ENCODE assay signal across 20 mouse cellular contexts in genomic region chr16:30665881-30666280, GRCm38 (mm10).
A peak's percentile ranks its signal among the peaks of the same experiment; 100 is the strongest.
DNase-seq lines count a peak whose midpoint lies in the region; ATAC-seq and TF ChIP-seq lines count a peak whose summit lies in the region.
"Had no signal": no experiment of that assay in that cellular context is flagged by ENCODE, and none has a peak within 500 bp of the region (broad histone marks: within the 10 kb centered on the region; RNA-seq: fewer than 3 reads in every experiment).

No protein-coding gene starts in this region.

- no peaks in the 10 kb centered on the region for H3K36me3 ChIP-seq in hindbrain, postnatal 0 days (ENCODE audit: insufficient read depth, low read length)
- H3K36me3 ChIP-seq in hindbrain, embryonic 10.5 days = no peaks in the 10 kb centered on the region
- H3K36me3 ChIP-seq: embryonic facial prominence, embryonic 13.5 days; heart, embryonic 15.5 days had no signal

- no peak overlapping the region for H3K4me2 ChIP-seq in hindbrain, postnatal 0 days (ENCODE audit: low read depth, low read length)
- H3K4me2 ChIP-seq: embryonic facial prominence, embryonic 13.5 days; forebrain, embryonic 13.5 days; heart, embryonic 11.5 days; heart, embryonic 15.5 days; hindbrain, embryonic 14.5 days had no signal

- H3K9me3 ChIP-seq in hindbrain, postnatal 0 days (ENCODE audit: low read length) = no peaks in the 10 kb centered on the region
- H3K9me3 ChIP-seq in hindbrain, embryonic 10.5 days = no peaks in the 10 kb centered on the region
- H3K9me3 ChIP-seq: embryonic facial prominence, embryonic 13.5 days; forebrain, embryonic 13.5 days; heart, embryonic 15.5 days had no signal

- H3K9ac ChIP-seq in hindbrain, postnatal 0 days (replicated peaks; ENCODE audit: low read length) = no peak overlapping the region
- H3K9ac ChIP-seq: embryonic facial prominence, embryonic 13.5 days; forebrain, embryonic 13.5 days; forebrain, postnatal 0 days; heart, embryonic 15.5 days; hindbrain, embryonic 14.5 days had no signal

- H3K27me3 ChIP-seq in cerebellum, adult 2 months (ENCODE audit: control insufficient read depth, insufficient read depth, low read length) = no peaks in the 10 kb centered on the region
- no peaks in the 10 kb centered on the region for H3K27me3 ChIP-seq in hindbrain, postnatal 0 days (ENCODE audit: insufficient read depth, low read length)
- 0 out of 2 replicates have a peak, but pooled peaks cover 3% of the 10 kb centered on the region for H3K27me3 ChIP-seq in hindbrain, embryonic 10.5 days (ENCODE audit: insufficient read depth, poor library complexity, severe bottlenecking)
- H3K27me3 ChIP-seq: embryonic facial prominence, embryonic 13.5 days; forebrain, embryonic 13.5 days; heart, embryonic 15.5 days; Patski had no signal

- ATAC-seq in hindbrain, postnatal 0 days = no peak
- ATAC-seq: activated CD4-positive, CD25-positive, alpha-beta regulatory T cell, adult 4 months; forebrain, embryonic 13.5 days; forebrain, postnatal 0 days; Patski had no signal

- no peak overlapping the region for H3K4me3 ChIP-seq in cerebellum, adult 2 months (replicated peaks; ENCODE audit: insufficient read depth, low read depth, low read length)
- no peak overlapping the region for H3K4me3 ChIP-seq in hindbrain, postnatal 0 days (ENCODE audit: low read length)
- H3K4me3 ChIP-seq in hindbrain, embryonic 10.5 days = no peak overlapping the region
- H3K4me3 ChIP-seq: embryonic facial prominence, embryonic 13.5 days; forebrain, embryonic 13.5 days; heart, adult 2 months; heart, embryonic 15.5 days had no signal

- TF ChIP-seq POLR2A in cerebellum, adult 2 months (IDR thresholded peaks at IDR 0.05; ENCODE audit: borderline replicate concordance, insufficient read depth, low read length) = no peak

- 43% methylated on average over 2 of the region's 2 CpGs for WGBS in cerebellum, adult 2 months
- WGBS in hindbrain, postnatal 0 days = 47% methylated on average over 2 of the region's 2 CpGs
- 69% methylated on average over 2 of the region's 2 CpGs for WGBS in hindbrain, embryonic 10.5 days

- no peaks in the 10 kb centered on the region for H3K4me1 ChIP-seq in cerebellum, adult 2 months (ENCODE audit: control insufficient read depth, insufficient read depth, low read length)
- H3K4me1 ChIP-seq in hindbrain, postnatal 0 days (ENCODE audit: insufficient read depth, low read length) = no peaks in the 10 kb centered on the region
- peaks cover 27% of the 10 kb centered on the region for H3K4me1 ChIP-seq in hindbrain, embryonic 10.5 days (replicated peaks)
- H3K4me1 ChIP-seq: forebrain, embryonic 13.5 days; heart, embryonic 15.5 days had no signal

- H3K27ac ChIP-seq in cerebellum, adult 2 months (ENCODE audit: insufficient read depth, low read length) = no peak overlapping the region
- H3K27ac ChIP-seq in hindbrain, postnatal 0 days = no peak overlapping the region
- H3K27ac ChIP-seq in hindbrain, embryonic 10.5 days = no peak overlapping the region
- H3K27ac ChIP-seq: embryonic facial prominence, embryonic 13.5 days; forebrain, embryonic 13.5 days; heart, adult 2 months; heart, embryonic 15.5 days; hindbrain, embryonic 14.5 days had no signal

- TF ChIP-seq CTCF in cerebellum, adult 2 months (IDR thresholded peaks at IDR 0.05; ENCODE audit: borderline replicate concordance, insufficient read depth, low read depth, low read length) = no peak
- TF ChIP-seq CTCF in hindbrain, postnatal 0 days (IDR thresholded peaks at IDR 0.05; ENCODE audit: low read depth) = no peak

- peak; percentile 77 to 80 for DNase-seq in cerebellum, postnatal 10 days
- no peak for DNase-seq in cerebellum, adult 2 months
- DNase-seq in hindbrain, postnatal 0 days (ENCODE audit: low spot score) = peak; percentile 38
- no peak for DNase-seq in hindbrain, embryonic 10.5 days (ENCODE audit: low spot score)
- peak; percentile 30 for DNase-seq in kidney, postnatal 14 days
- DNase-seq in kidney, adult 18-20 months = no peak
- DNase-seq in layer of hippocampus, adult 11-12 months (ENCODE audit: low spot score) = no peak
- DNase-seq: adrenal gland, postnatal 36 days; cerebellum, adult 9-10 months; forebrain, postnatal 0 days; gastrocnemius, postnatal 14 days; heart, adult 2 months; heart, postnatal 14 days had no signal

Comparison
In these comparisons a context has a peak if more than half of its experiments do, and no peak if none do; other contexts are left out.
1. DNase-seq: peak in cerebellum, postnatal 10 days (2 of 2), hindbrain, postnatal 0 days (single experiment) and kidney, postnatal 14 days (single experiment); none in cerebellum, adult 2 months (0 of 2), hindbrain, embryonic 10.5 days (single experiment), kidney, adult 18-20 months (single experiment) and layer of hippocampus, adult 11-12 months (single experiment).